Mouse (Mus musculus) myocyte (in vitro differentiated cells): Measurements from ENCODE around the gene Abhd2. TPM values are rescaled to one million over a fixed set of nuclear protein-coding genes. Genes with fewer than 3 reads are reported as not detected.

Experiments
- H3K27me3 ChIP-seq: one replicate; pipeline ENCODE4 v1.6.1; 2011; ENCODE audit not compliant: control insufficient read depth, insufficient read depth, insufficient read length
- H3K36me3 ChIP-seq: one replicate; pipeline ENCODE4 v1.6.1; 2011; ENCODE audit not compliant: control insufficient read depth, insufficient read depth
- H3K4me2 ChIP-seq: one replicate; pipeline ENCODE4 v1.6.1; 2011; ENCODE audit warnings: low read depth, control low read depth
- H3K4me3 ChIP-seq: one replicate; pipeline ENCODE4 v1.5.1; 2011; ENCODE audit warnings: mild to moderate bottlenecking, control low read depth, moderate library complexity
- H3K79me2 ChIP-seq: one replicate; pipeline ENCODE4 v1.6.1; 2011; ENCODE audit not compliant: control insufficient read depth, insufficient read depth
- H3ac ChIP-seq: one replicate; pipeline ENCODE4 v1.6.1; 2011; ENCODE audit not compliant: control insufficient read depth, insufficient read length
- CEBPB ChIP-seq: IDR thresholded peaks from 2 replicates; pipeline ENCODE4 v1.6.1; 2011; ENCODE audit warnings: mild to moderate bottlenecking, moderate library complexity; ENCODE audit not compliant: poor library complexity, insufficient read depth, severe bottlenecking
- E2F4 ChIP-seq: IDR thresholded peaks from one replicate; pipeline ENCODE4 v1.6.1; 2011; ENCODE audit warnings: mild to moderate bottlenecking, control low read depth, moderate library complexity; ENCODE audit not compliant: insufficient read depth
- MAX ChIP-seq: IDR thresholded peaks from one replicate; pipeline ENCODE4 v1.6.1; 2011; ENCODE audit warnings: low read depth, mild to moderate bottlenecking, control low read depth
- MYOD1 ChIP-seq, 3 experiments: IDR thresholded peaks; one replicate each; pipeline ENCODE4 v1.6.1; 2011; ENCODE audit warnings: control low read depth in 2 of 3, low read depth in 2 of 3, mild to moderate bottlenecking in 2 of 3, moderate library complexity in 1 of 3; ENCODE audit not compliant: insufficient read length in 2 of 3, control insufficient read depth in 1 of 3
- MYOG ChIP-seq, 3 experiments: IDR thresholded peaks; one replicate each; pipeline ENCODE4 v1.6.1; 2011; ENCODE audit warnings: control low read depth in 2 of 3, low read depth in 2 of 3, mild to moderate bottlenecking in 2 of 3; ENCODE audit not compliant: insufficient read length in 2 of 3, control insufficient read depth in 1 of 3, insufficient read depth in 1 of 3
- POLR2A ChIP-seq: IDR thresholded peaks from one replicate; pipeline ENCODE4 v1.6.1; 2011; ENCODE audit warnings: low read depth, mild to moderate bottlenecking, control low read depth, moderate library complexity; ENCODE audit not compliant: insufficient read length
- POLR2AphosphoS2 ChIP-seq: IDR thresholded peaks from one replicate; pipeline ENCODE4 v1.6.1; 2011; ENCODE audit warnings: low read depth, control low read depth; ENCODE audit not compliant: insufficient read length
- REST ChIP-seq: IDR thresholded peaks from one replicate; pipeline ENCODE4 v1.6.1; 2011; ENCODE audit warnings: mild to moderate bottlenecking, control low read depth, moderate library complexity; ENCODE audit not compliant: insufficient read depth, insufficient read length
- SRF ChIP-seq: IDR thresholded peaks from one replicate; pipeline ENCODE4 v1.6.1; 2011; ENCODE audit warnings: low read depth; ENCODE audit not compliant: control insufficient read depth, insufficient read length
- TCF12 ChIP-seq: IDR thresholded peaks from one replicate; pipeline ENCODE4 v1.6.1; 2011; ENCODE audit warnings: mild to moderate bottlenecking, control low read depth; ENCODE audit not compliant: poor library complexity, insufficient read depth, severe bottlenecking
- TCF3 ChIP-seq: IDR thresholded peaks from one replicate; pipeline ENCODE4 v1.6.1; 2011; ENCODE audit warnings: low read depth, control low read depth; ENCODE audit not compliant: insufficient read length
- USF1 ChIP-seq: IDR thresholded peaks from one replicate; pipeline ENCODE4 v1.6.1; 2011; ENCODE audit warnings: low read depth, mild to moderate bottlenecking, control low read depth, moderate library complexity
- polyA plus RNA-seq: library from polyadenylated mRNA; unstranded; fragments of >200 nt; fragmentation: generic; extraction: Trizol; gene quantifications from one replicate; pipeline ENCODE4 v1.2.1, GENCODE M21; 2012; ENCODE audit warnings: missing spikeins

The Abhd2 gene
- polyA plus RNA-seq, 1 experiment, result 16.9 TPM

- H3K79me2 ChIP-seq, result no peaks in the 10 kb centered on the region
- H3K27me3 ChIP-seq, result no peaks in the 10 kb centered on the region
- H3K36me3 ChIP-seq, result no peaks in the 10 kb centered on the region
- H3K4me3 ChIP-seq, result no peak overlapping the region
- no peak overlapping the region for H3K4me2 ChIP-seq
- H3ac ChIP-seq, result no peak overlapping the region
- TF ChIP-seq POLR2AphosphoS2 (no peak), TCF12 (no peak), MYOD1 (IDR thresholded peaks at IDR 0.05; ENCODE audit: control insufficient read depth in 1 of 3, insufficient read length in 2 of 3, low read depth in 2 of 3) (no peak)
Observed at GRCm38 (mm10) chr7:79247408-79247807, 25.6 kb upstream of the Abhd2 start.

GRCm38 (mm10) chr7:79247881-79248389 is 25.1 kb upstream of the Abhd2 start:
- H3K27me3 ChIP-seq, result no peaks in the 10 kb centered on the region
- no peak overlapping the region for H3K4me3 ChIP-seq
- H3K4me2 ChIP-seq, result no peak overlapping the region
- TF ChIP-seq MYOG (IDR thresholded peaks at IDR 0.05; ENCODE audit: control insufficient read depth in 1 of 3, insufficient read depth in 1 of 3, insufficient read length in 2 of 3, low read depth in 2 of 3) (no peak), MYOD1 (IDR thresholded peaks at IDR 0.05; ENCODE audit: control insufficient read depth in 1 of 3, insufficient read length in 2 of 3, low read depth in 2 of 3) (peak in 2 of 3 experiments; percentile 6 to 57), E2F4 (no peak), POLR2AphosphoS2 (no peak), USF1 (no peak), SRF (no peak)
- no peaks in the 10 kb centered on the region for H3K79me2 ChIP-seq
- H3K36me3 ChIP-seq, result no peaks in the 10 kb centered on the region
- no peak overlapping the region for H3ac ChIP-seq

GRCm38 (mm10) chr7:79249581-79249980 is 23.4 kb upstream of the Abhd2 start:
- no peaks in the 10 kb centered on the region for H3K27me3 ChIP-seq
- no peak for TF ChIP-seq SRF
- TF ChIP-seq POLR2A, result no peak
- TF ChIP-seq MYOG (IDR thresholded peaks at IDR 0.05; ENCODE audit: control insufficient read depth in 1 of 3, insufficient read depth in 1 of 3, insufficient read length in 2 of 3, low read depth in 2 of 3), result no peak
- TF ChIP-seq USF1, result no peak
- no peak for TF ChIP-seq TCF3
- TF ChIP-seq CEBPB, result no peak
- TF ChIP-seq E2F4, result no peak
- no peak for TF ChIP-seq REST
- no peak for TF ChIP-seq TCF12
- no peak for TF ChIP-seq MAX
- no peak for TF ChIP-seq POLR2AphosphoS2
- TF ChIP-seq MYOD1 (IDR thresholded peaks at IDR 0.05; ENCODE audit: control insufficient read depth in 1 of 3, insufficient read length in 2 of 3, low read depth in 2 of 3), result no peak
- no peak overlapping the region for H3K4me3 ChIP-seq
- no peak overlapping the region for H3ac ChIP-seq
- no peaks in the 10 kb centered on the region for H3K36me3 ChIP-seq
- H3K4me2 ChIP-seq, result no peak overlapping the region
- H3K79me2 ChIP-seq, result no peaks in the 10 kb centered on the region

DNA sequence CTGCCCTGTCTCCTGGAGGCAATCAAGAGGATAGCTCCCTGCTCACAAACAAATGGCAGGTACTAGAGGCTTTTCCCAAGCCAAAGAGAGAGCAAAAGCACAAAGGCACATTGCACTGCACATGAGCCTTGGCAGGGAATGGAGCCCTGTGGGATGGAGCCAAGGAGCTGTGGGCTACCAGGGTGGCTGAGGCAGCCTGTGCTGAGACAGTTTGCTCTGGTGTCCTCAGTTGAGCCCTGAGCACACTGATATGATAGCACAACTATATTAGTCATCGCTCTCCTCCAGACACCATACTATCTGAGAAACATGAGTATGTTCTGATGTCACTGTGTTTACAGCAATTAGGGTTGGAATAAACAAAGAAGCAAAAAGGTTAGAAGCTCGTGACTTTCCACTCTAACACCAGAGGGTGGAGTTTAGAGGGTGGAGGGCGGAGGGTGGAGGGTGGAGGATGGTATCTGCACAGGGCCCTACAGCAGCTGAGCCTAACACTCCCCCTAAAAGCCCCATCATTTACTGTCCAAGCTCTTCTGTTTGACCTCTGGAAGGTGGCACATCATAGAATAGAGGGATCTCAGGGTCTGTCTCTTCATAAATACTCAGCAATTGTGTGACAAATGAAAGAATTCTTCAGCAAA is 18.6 kb upstream of the Abhd2 start:
- H3K4me2 ChIP-seq, result peak overlapping the region; percentile 60
- no peak overlapping the region for H3ac ChIP-seq
- no peak for TF ChIP-seq POLR2AphosphoS2
- TF ChIP-seq E2F4, result no peak
- TF ChIP-seq MYOD1 (IDR thresholded peaks at IDR 0.05; ENCODE audit: control insufficient read depth in 1 of 3, insufficient read length in 2 of 3, low read depth in 2 of 3), result peak in 1 of 3 experiments; percentile 36
- H3K36me3 ChIP-seq, result no peaks in the 10 kb centered on the region
- no peak overlapping the region for H3K4me3 ChIP-seq
- no peaks in the 10 kb centered on the region for H3K27me3 ChIP-seq
- no peaks in the 10 kb centered on the region for H3K79me2 ChIP-seq

DNA sequence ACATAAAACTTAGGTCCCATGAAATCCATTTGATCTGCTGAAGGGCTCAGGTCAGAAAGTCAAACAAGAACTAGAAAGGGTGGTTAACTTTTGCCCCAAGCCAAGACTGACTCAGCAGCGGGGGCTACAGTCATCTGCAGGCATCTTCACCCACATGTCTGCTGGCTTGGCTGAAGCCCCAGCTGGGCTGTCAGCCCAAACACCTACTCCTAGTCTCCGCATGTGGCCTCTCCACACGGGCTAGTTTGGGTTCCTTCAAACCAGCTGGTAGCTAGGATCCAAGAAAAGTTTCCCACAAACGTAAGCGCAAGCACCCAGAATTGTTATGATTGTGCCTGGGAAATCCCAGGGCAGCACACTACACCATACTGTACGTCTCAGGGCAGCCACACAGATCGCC is 17.6 kb upstream of the Abhd2 start:
- peak overlapping the region; percentile 60 for H3K4me2 ChIP-seq
- no peaks in the 10 kb centered on the region for H3K27me3 ChIP-seq
- no peaks in the 10 kb centered on the region for H3K79me2 ChIP-seq
- H3K36me3 ChIP-seq, result no peaks in the 10 kb centered on the region
- no peak overlapping the region for H3K4me3 ChIP-seq
- TF ChIP-seq POLR2A, result no peak
- peak in 2 of 3 experiments; percentile 36 to 58 for TF ChIP-seq MYOD1 (IDR thresholded peaks at IDR 0.05; ENCODE audit: control insufficient read depth in 1 of 3, insufficient read length in 2 of 3, low read depth in 2 of 3)
- TF ChIP-seq TCF3, result no peak
- TF ChIP-seq E2F4, result no peak
- TF ChIP-seq MAX, result peak; percentile 14
- no peak for TF ChIP-seq CEBPB
- no peak for TF ChIP-seq USF1
- no peak for TF ChIP-seq REST
- TF ChIP-seq SRF, result no peak
- TF ChIP-seq POLR2AphosphoS2, result no peak
- peak; percentile 26 for TF ChIP-seq TCF12
- TF ChIP-seq MYOG (IDR thresholded peaks at IDR 0.05; ENCODE audit: control insufficient read depth in 1 of 3, insufficient read depth in 1 of 3, insufficient read length in 2 of 3, low read depth in 2 of 3), result peak in 2 of 3 experiments; percentile 2 to 70
- no peak overlapping the region for H3ac ChIP-seq
